Mouse (Mus musculus) heart, adult 2 months (tissue): Measurements from ENCODE around the gene Oas1c. TPM values are rescaled to one million over a fixed set of nuclear protein-coding genes. Genes with fewer than 3 reads are reported as not detected.

Source experiments
- DNase-seq, 2 experiments: peaks; one replicate each; pipeline ENCODE4 v3.0.0; 2021
- H3K27ac ChIP-seq: fragments of 200-600 bp; 2 replicates; pipeline ENCODE4 v1.8.1; 2022
- H3K27me3 ChIP-seq: fragments of 200-500 bp; 2 replicates; pipeline ENCODE4 v1.6.1; 2012; ENCODE audit warnings: mild to moderate bottlenecking, low read length, inconsistent platforms, mixed read lengths; ENCODE audit not compliant: control insufficient read depth, insufficient read depth
- H3K36me3 ChIP-seq: fragments of 200-500 bp; 2 replicates; pipeline ENCODE4 v1.6.1; 2012; ENCODE audit warnings: low read length, inconsistent platforms; ENCODE audit not compliant: control insufficient read depth, insufficient read depth
- H3K4me1 ChIP-seq: fragments of 200-500 bp; 2 replicates; pipeline ENCODE4 v1.6.1; 2011; ENCODE audit warnings: low read length; ENCODE audit not compliant: control insufficient read depth, insufficient read depth
- H3K4me3 ChIP-seq: fragments of 200-600 bp; 2 replicates; pipeline ENCODE4 v1.8.1; 2022
- H3K79me2 ChIP-seq: fragments of 200-500 bp; replicated peaks from 2 replicates; pipeline ENCODE4 v1.6.1; 2012; ENCODE audit warnings: mild to moderate bottlenecking, inconsistent platforms, low read length, moderate library complexity, mixed read lengths; ENCODE audit not compliant: control insufficient read depth, insufficient read depth
- H3K9ac ChIP-seq: fragments of 200-500 bp; 2 replicates; pipeline ENCODE4 v1.6.1; 2012; ENCODE audit warnings: low read depth, mild to moderate bottlenecking, control low read depth, inconsistent platforms, low read length, mixed read lengths
- CTCF ChIP-seq: fragments of 200-600 bp; IDR thresholded peaks from 2 replicates; pipeline ENCODE4 v1.8.1; 2022; ENCODE audit warnings: antibody characterized with exemption, mild to moderate bottlenecking, moderate library complexity
- EP300 ChIP-seq: fragments of 200-500 bp; IDR thresholded peaks from 2 replicates; pipeline ENCODE4 v1.6.1; 2011; ENCODE audit warnings: low read depth, low read length, control low read depth; ENCODE audit not compliant: insufficient read depth
- POLR2A ChIP-seq: fragments of 200-500 bp; IDR thresholded peaks from 2 replicates; pipeline ENCODE4 v1.6.1; 2011; ENCODE audit warnings: mild to moderate bottlenecking, low read depth, low read length, control low read depth; ENCODE audit not compliant: insufficient read depth
- WGBS: fragments of 180-500 bp; shearing (Covaris S2); methylation state at CpG from one replicate; pipeline ENCODE4 v1.1.7; 2018; 5-methylcytosine and 5-hydroxymethylcytosine counted together
- intact Hi-C: fragments of 180-260 bp; cut with DNase I; formaldehyde crosslinking; loops from one replicate; pipeline ENCODE4 v1.15.1; 2025
- long read RNA-seq: library from polyadenylated mRNA; stranded (forward); transcript quantifications from one replicate; pipeline ENCODE4 v2.0.0, GENCODE M21; 2021
- polyA plus RNA-seq: library from polyadenylated mRNA; depleted of rRNA; stranded (reverse); fragments of >200 nt; gene quantifications from 2 replicates; pipeline ENCODE4 v1.2.3, GENCODE M21; 2012; rRNA removed
- total RNA-seq, 2 experiments: library from RNA; stranded (reverse); gene quantifications; 2 replicates each; pipeline ENCODE4 v1.2.3; 2021

The Oas1c gene
- total RNA-seq (under 1 TPM; 0.26 to 0.36 TPM), polyA plus RNA-seq (0.85 and 1.3 TPM in 2 replicates)
- long read RNA-seq: 0 reads

- intact Hi-C loops: no loop called here
- Histone ChIP-seq H3K4me1 (peaks cover 2% of the 10 kb centered on the region; the same call in 1 of the 2 replicates), H3K27me3 (no peaks in the 10 kb centered on the region), H3K79me2 (no peaks in the 10 kb centered on the region), H3K4me3 (peak within 1 kb of the TSS; percentile 77), H3K36me3 (no peaks in the 10 kb centered on the region), H3K9ac (peak within 1 kb of the TSS; percentile 64), H3K27ac (peak within 1 kb of the TSS; percentile 72)
- DNase-seq: peak; percentile 87 to 90
- TF ChIP-seq CTCF (no peak), POLR2A (peak; percentile 94)
- WGBS: 6% methylated on average over 18 of the region's 18 CpGs
Measured at GRCm38 (mm10) chr5:120811951-120812819, at the start of gene Oas1c. Gene Oas1c, minus strand, starts transcription at chr5:120812514.

GRCm38 (mm10) chr5:120861121-120861520, 48.8 kb upstream of the Oas1c start, which contains the start of gene Oas1h:
Gene Oas1h, plus strand, starts transcription at chr5:120861421.
- WGBS: 59% methylated on average over 4 of the region's 4 CpGs
- no peak for DNase-seq
- TF ChIP-seq POLR2A (no peak), EP300 (no peak), CTCF (no peak)
- Histone ChIP-seq H3K79me2 (no peaks in the 10 kb centered on the region), H3K27me3 (no peaks in the 10 kb centered on the region), H3K27ac (no peak within 1 kb of the TSS), H3K36me3 (no peaks in the 10 kb centered on the region), H3K9ac (no peak within 1 kb of the TSS), H3K4me3 (no peak within 1 kb of the TSS), H3K4me1 (no peaks in the 10 kb centered on the region)
- intact Hi-C loops: no loop called here

- Histone ChIP-seq H3K4me1 (no peaks in the 10 kb centered on the region), H3K9ac (no peak overlapping the region), H3K27ac (no peak overlapping the region), H3K4me3 (no peak overlapping the region), H3K79me2 (no peaks in the 10 kb centered on the region), H3K36me3 (no peaks in the 10 kb centered on the region), H3K27me3 (no peaks in the 10 kb centered on the region)
- intact Hi-C loops: no loop called here
- TF ChIP-seq CTCF (no peak), EP300 (no peak), POLR2A (no peak)
- no peak for DNase-seq
- 45% methylated on average over 2 of the region's 2 CpGs for WGBS
Measured at GRCm38 (mm10) chr5:120859241-120859640, 46.9 kb upstream of the Oas1c start.

DNA sequence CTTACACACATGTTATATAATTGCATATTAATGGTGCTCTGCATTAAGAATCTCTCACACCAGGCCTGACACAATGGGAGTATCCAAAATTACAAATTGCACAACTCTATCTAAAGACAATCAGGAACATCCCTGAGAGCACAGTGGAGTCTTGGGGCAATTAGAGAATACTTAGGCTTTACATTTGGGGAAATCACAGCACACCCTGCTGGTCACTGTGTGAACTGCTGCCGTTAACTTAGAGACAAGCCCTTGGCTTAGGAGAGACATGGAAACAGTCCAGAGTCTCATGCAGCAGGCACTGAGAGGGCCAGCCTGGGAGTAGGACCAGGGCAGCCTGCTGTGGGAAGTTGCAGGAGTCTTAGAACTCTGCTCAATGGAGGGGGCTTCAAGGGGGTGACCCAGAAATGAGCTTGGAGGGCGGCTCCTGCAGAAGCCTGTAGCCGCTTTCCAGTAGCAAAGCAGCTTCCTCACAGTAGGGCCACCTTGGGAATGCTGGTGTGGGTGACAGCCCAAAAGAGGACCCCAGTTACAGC, 37.4 kb upstream of the Oas1c start:
- WGBS: 65% methylated on average over 3 of the region's 3 CpGs
- peak; percentile 21 to 23 for DNase-seq
- no peaks in the 10 kb centered on the region for H3K36me3 ChIP-seq

DNA sequence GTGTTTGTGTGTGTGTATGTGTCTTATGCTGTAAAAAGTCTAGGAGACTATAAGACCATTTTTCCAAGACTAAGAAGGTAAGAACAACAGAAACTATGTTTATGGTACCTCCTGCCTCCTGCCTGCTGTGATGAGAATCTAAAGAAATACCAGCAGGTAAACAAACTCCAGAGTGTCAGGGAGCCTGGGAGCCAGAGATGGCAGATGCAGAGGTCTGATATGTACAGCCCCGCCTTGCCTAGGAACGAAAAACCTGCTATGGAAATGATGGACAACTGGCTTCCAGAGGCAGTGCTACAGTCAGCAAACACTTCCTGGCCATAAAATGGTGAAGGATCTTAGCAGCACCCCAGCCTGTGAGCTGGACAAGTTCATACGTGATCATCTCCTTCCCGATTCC, 34.8 kb upstream of the Oas1c start, which contains the start of gene Oas1f:
TSS of gene Oas1f (plus strand) at position 301 of the 400 bp plus-strand sequence.
- no peak for TF ChIP-seq POLR2A
- TF ChIP-seq EP300: no peak
- no peak for TF ChIP-seq CTCF
- Histone ChIP-seq H3K27me3 (no peaks in the 10 kb centered on the region), H3K9ac (no peak within 1 kb of the TSS), H3K27ac (no peak within 1 kb of the TSS), H3K79me2 (no peaks in the 10 kb centered on the region), H3K4me1 (no peaks in the 10 kb centered on the region), H3K4me3 (no peak within 1 kb of the TSS), H3K36me3 (no peaks in the 10 kb centered on the region)
- 68% methylated on average over 4 of the region's 4 CpGs for WGBS
- intact Hi-C loops: no loop called here
- no peak for DNase-seq

More for the DNA sequence above, 37.4 kb upstream of the Oas1c start:
- H3K4me1 ChIP-seq: no peaks in the 10 kb centered on the region
- no peak overlapping the region for H3K27ac ChIP-seq
- intact Hi-C loops: no loop called here
- H3K79me2 ChIP-seq: no peaks in the 10 kb centered on the region
- H3K4me3 ChIP-seq: no peak overlapping the region
- H3K9ac ChIP-seq: no peak overlapping the region
- TF ChIP-seq EP300 (no peak), CTCF (peak; percentile 71)
- H3K27me3 ChIP-seq: no peaks in the 10 kb centered on the region

GRCm38 (mm10) chr5:120844713-120845112, 32.4 kb upstream of the Oas1c start:
- intact Hi-C loops: no loop called here
- H3K4me3 ChIP-seq: no peak overlapping the region
- H3K79me2 ChIP-seq: no peaks in the 10 kb centered on the region
- no peak overlapping the region for H3K27ac ChIP-seq
- H3K9ac ChIP-seq: no peak overlapping the region
- no peaks in the 10 kb centered on the region for H3K36me3 ChIP-seq
- WGBS: 45% methylated on average over 3 of the region's 3 CpGs
- no peaks in the 10 kb centered on the region for H3K27me3 ChIP-seq
- DNase-seq: peak in 1 of 2 experiments; percentile 15
- TF ChIP-seq EP300 (no peak), CTCF (no peak), POLR2A (no peak)
- H3K4me1 ChIP-seq: no peaks in the 10 kb centered on the region
